Mouse (Mus musculus): ENCODE measurements around the gene Hcfc1. TPM values are rescaled to one million over a fixed set of nuclear protein-coding genes. Genes with fewer than 3 reads are reported as not detected.

Hcfc1 gene
- total RNA-seq, 1 experiment from 2014 or later: 91.9 TPM

GRCm38 (mm10) chrX:73946896-73947295 is 19.3 kb downstream of the Hcfc1 start:
- 0 out of 2 replicates have a peak, but pooled peaks have one; percentile 12 for ATAC-seq (replicated peaks; ENCODE audit: low read depth, poor library complexity, severe bottlenecking)

DNA sequence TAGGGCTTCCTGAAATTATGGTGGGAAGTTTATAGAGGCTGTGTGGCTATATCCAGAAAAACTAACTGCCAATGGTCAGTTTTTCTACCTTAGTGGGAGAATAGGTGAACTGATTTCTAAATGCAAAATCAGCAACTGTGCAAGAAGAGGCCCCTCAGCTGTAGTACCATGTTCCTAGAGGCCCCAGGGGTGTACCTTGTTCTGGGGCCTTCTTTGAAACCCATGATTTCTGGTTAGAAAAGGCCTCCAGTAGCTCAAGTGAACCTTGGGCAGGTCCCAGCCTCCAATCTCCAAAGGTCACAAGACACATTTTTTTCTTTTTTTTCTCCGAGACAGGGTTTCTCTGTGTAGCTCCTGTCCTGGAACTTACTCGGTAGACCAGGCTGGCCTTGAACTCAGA is 23.9 kb downstream of the Hcfc1 start:
- no peak for ATAC-seq (replicated peaks; ENCODE audit: low read depth, poor library complexity, severe bottlenecking)

DNA sequence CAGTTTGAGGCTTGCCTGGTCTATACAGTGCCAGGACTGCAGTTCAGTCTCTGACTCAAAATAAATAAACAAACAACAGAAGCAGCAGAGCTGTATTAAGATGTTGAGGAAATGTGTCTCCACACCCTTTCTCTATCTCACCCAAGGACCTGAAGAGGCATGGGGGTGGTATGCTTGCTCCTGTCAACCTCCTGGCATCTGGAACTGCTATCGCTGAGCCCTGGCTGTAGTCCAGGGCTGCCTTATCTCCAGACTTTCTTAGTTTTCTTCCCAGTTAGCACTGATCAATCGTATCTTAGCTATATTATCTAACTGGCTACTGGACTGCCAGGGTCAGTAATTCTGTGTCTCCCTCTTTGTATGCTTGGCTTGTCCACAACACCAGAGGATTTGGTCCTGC is 24.3 kb downstream of the Hcfc1 start:
- ATAC-seq (replicated peaks; ENCODE audit: low read depth, poor library complexity, severe bottlenecking): no peak

GRCm38 (mm10) chrX:73931871-73932270 is 34.3 kb downstream of the Hcfc1 start:
- ATAC-seq (replicated peaks; ENCODE audit: low read depth, poor library complexity, severe bottlenecking): no peak

GRCm38 (mm10) chrX:73930402-73931062 is 35.6 kb downstream of the Hcfc1 start, which contains the start of gene Renbp:
TSS of gene Renbp (minus strand) at chrX:73930850.
- peak; percentile 99 for ATAC-seq (replicated peaks; ENCODE audit: low read depth, poor library complexity, severe bottlenecking)

DNA sequence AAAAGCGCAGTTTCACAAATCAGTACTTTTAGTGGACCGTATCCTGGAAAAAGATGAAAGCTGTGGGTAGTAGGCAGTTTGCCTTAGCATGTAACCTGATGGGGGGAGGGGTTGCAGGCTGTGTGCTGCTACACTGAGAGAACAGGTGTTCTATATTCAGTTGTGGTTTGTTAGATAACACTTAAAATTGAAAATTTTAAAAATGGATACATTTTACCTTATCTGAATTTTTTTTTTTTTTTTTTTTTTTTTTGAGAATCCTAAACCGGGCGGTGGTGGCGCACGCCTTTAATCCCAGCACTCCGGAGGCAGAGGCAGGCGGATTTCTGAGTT is 43.6 kb downstream of the Hcfc1 start:
- ATAC-seq (replicated peaks; ENCODE audit: low read depth, poor library complexity, severe bottlenecking): no peak

GRCm38 (mm10) chrX:73921823-73922549 is 44.2 kb downstream of the Hcfc1 start, which contains the start of the genes Arhgap4 and Naa10:
TSS of gene Arhgap4 (minus strand) at chrX:73921870.
TSS of gene Naa10 (minus strand) at chrX:73921944.
- peak; percentile 96 for ATAC-seq (replicated peaks; ENCODE audit: low read depth, poor library complexity, severe bottlenecking)

- ATAC-seq (replicated peaks; ENCODE audit: low read depth, poor library complexity, severe bottlenecking): no peak
Measured at GRCm38 (mm10) chrX:73921285-73921822, 44.8 kb downstream of the Hcfc1 start.

DNA sequence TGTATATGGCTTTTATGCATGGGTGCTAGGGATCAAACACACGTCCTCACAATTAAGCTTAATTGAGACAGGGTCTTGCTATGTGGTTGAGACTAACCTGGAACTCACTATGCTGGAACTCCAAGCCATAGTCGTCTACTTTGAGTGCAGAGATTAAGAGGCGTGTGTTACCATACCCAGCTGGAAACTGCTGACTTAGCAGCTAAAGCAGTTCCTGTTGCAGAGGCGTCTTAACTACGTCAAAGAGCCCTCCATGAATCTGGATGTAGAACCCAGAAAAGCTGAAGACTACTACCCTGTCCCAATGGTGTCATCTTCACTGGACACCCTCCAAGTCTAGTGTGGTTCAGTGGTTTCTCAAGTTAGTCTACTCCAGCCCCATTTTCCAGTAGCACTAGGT is 47.5 kb downstream of the Hcfc1 start:
- no peak for ATAC-seq (replicated peaks; ENCODE audit: low read depth, poor library complexity, severe bottlenecking)

DNA sequence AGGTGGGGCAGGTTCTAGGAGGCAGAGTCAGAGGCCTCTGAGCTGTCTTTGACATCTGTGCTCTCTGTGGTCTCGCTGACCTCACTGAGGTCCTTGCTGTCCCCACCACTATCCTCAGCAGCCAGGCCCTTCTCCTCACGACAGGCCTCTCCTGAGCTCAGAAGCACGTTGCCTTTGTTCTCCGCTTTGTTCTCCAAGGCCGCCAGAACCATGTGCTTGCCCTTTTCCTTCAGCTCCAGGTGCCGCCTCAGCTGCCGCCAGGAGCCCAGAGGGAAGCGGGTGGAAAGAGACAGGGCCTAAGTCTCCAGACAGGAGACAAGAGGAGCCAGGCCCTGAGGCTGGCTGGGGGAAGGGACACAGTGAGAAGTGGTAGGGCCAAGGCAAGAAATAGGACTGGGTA is 49.2 kb downstream of the Hcfc1 start:
- no peak for ATAC-seq (replicated peaks; ENCODE audit: low read depth, poor library complexity, severe bottlenecking)

GRCm38 (mm10) chrX:73914827-73915703 is 51.1 kb downstream of the Hcfc1 start:
- ATAC-seq (replicated peaks; ENCODE audit: low read depth, poor library complexity, severe bottlenecking): peak; percentile 92

GRCm38 (mm10) chrX:73911588-73911987 is 54.6 kb downstream of the Hcfc1 start:
- peak; percentile 59 for ATAC-seq (replicated peaks; ENCODE audit: low read depth, poor library complexity, severe bottlenecking)

DNA sequence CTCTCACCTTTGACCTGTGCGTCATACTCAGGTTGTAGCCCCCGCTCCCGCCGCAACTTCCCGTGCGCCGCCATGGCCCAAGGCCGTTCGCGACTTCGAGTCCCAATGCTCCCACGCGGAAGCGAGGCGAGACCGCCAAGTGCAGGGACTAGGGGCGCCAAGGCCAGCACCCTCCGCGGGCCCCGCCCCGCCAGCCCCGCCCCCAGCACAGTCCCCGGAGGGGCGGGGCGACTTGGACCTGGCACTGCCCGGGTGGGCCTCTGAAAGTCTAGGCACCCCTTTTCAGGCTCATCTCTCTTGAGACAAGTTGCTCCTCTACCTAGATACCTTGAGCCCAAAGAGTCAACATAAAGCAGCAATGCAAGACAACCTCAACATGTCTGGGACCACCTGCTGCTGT is 55.0 kb downstream of the Hcfc1 start:
- ATAC-seq (replicated peaks; ENCODE audit: low read depth, poor library complexity, severe bottlenecking): peak; percentile 9; the same call in 1 of the 2 replicates

GRCm38 (mm10) chrX:73910451-73910850 is 55.7 kb downstream of the Hcfc1 start:
- no peak for ATAC-seq (replicated peaks; ENCODE audit: low read depth, poor library complexity, severe bottlenecking)

GRCm38 (mm10) chrX:73910049-73910448 is 56.1 kb downstream of the Hcfc1 start:
- ATAC-seq (replicated peaks; ENCODE audit: low read depth, poor library complexity, severe bottlenecking): no peak

DNA sequence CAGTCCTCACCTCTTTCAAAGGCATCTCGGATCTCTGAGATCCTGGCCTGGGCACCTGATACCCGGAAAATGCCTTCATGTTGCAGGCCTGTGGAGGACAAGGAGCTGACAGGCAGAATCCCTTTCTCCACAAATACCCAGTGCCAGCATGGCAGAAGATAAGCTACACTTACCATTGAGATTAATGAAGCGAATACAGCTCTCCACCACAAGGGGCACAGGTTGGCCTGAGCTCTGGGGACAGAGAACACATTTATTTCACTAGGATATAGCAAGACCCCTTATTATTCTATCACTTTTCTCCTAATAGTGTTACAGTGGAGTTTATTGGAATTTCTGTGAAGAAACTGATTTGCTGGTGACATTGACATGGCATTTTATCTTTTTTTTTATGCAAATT is 68.2 kb downstream of the Hcfc1 start:
- peak; percentile 69; the same call in 1 of the 2 replicates for ATAC-seq (replicated peaks; ENCODE audit: low read depth, poor library complexity, severe bottlenecking)

- ATAC-seq (replicated peaks; ENCODE audit: low read depth, poor library complexity, severe bottlenecking): 0 out of 2 replicates have a peak, but pooled peaks have one; percentile 39
Measured at GRCm38 (mm10) chrX:73895719-73896118, 70.4 kb downstream of the Hcfc1 start, which contains the start of gene L1cam. TSS of gene L1cam (minus strand) at chrX:73896105.

DNA sequence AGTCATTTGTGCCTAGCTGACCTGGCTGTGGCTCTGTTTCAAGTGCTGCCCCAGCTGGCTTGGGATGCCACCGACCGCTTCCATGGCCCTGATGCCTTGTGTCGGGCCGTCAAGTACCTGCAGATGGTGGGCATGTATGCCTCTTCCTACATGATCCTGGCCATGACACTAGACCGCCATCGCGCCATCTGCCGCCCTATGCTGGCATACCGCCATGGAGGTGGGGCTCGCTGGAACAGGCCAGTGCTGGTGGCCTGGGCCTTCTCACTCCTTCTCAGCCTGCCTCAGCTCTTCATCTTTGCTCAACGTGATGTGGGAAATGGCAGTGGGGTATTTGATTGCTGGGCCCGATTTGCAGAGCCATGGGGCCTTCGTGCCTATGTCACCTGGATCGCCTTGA is 73.3 kb downstream of the Hcfc1 start:
- ATAC-seq (replicated peaks; ENCODE audit: low read depth, poor library complexity, severe bottlenecking): no peak

All from common myeloid progenitor, adult 5-6 weeks (primary cell).